Comparison of ENCODE assay signal across 17 mouse cellular contexts in the genomic region with DNA sequence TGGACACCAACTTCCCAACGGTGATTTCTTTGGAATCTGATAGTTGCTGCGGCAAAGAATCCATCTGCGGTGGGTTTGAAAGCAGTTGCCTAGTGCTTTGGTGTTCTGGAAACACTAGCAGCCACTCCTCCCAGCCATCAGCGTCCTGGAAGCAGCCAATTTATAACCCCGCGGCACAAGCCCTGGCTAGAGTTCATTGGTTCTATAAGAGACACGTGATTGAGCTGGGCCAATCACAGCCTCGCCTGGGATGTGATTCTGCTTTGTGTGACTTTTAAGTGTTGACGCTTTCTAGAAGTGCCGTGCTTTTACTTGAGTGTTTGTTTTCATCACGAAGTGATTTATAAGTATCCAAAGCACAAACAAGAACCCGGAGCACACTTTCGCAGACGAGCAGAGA.
A peak's percentile ranks its signal among the peaks of the same experiment; 100 is the strongest.
DNase-seq lines count a peak whose midpoint lies in the region; ATAC-seq and TF ChIP-seq lines count a peak whose summit lies in the region.
"Had no signal": no experiment of that assay in that cellular context is flagged by ENCODE, and none has a peak within 500 bp of the region (broad histone marks: within the 10 kb centered on the region; RNA-seq: fewer than 3 reads in every experiment).

No protein-coding gene starts in this region.

- no peaks in the 10 kb centered on the region for H3K27me3 ChIP-seq in heart, embryonic 12.5 days (replicated peaks)
- no peaks in the 10 kb centered on the region for H3K27me3 ChIP-seq in kidney, postnatal 0 days (ENCODE audit: insufficient read depth, low read length)
- no peaks in the 10 kb centered on the region for H3K27me3 ChIP-seq in limb, embryonic 13.5 days
- H3K27me3 ChIP-seq in embryonic facial prominence, embryonic 10.5 days (replicated peaks; ENCODE audit: low read depth, poor library complexity, severe bottlenecking) = no peaks in the 10 kb centered on the region
- H3K27me3 ChIP-seq: embryonic facial prominence, embryonic 15.5 days; forebrain, embryonic 12.5 days; hindbrain, embryonic 15.5 days had no signal

- DNase-seq in heart, adult 11 months = no peak
- peak; percentile 76 for DNase-seq in kidney, postnatal 0 days (ENCODE audit: low spot score)
- no peak for DNase-seq in kidney, adult 18-20 months
- peak; percentile 10 for DNase-seq in lung, postnatal 25 days (ENCODE audit: low spot score)
- no peak for DNase-seq in right cerebral cortex, postnatal 36 days (ENCODE audit: low spot score in 2 of 2)
- no peak for DNase-seq in embryonic facial prominence, embryonic 10.5 days (ENCODE audit: low spot score)
- DNase-seq: adrenal gland, postnatal 14 days; cerebellum, postnatal 10 days; heart, adult 18-20 months; right cerebral cortex, adult 18-20 months had no signal

- H3K4me1 ChIP-seq in heart, embryonic 12.5 days (replicated peaks) = no peaks in the 10 kb centered on the region; the same call in 1 of the 2 replicates
- no peaks in the 10 kb centered on the region for H3K4me1 ChIP-seq in kidney, postnatal 0 days (replicated peaks; ENCODE audit: insufficient read depth, low read length)
- no peaks in the 10 kb centered on the region for H3K4me1 ChIP-seq in limb, embryonic 13.5 days
- peaks cover 6% of the 10 kb centered on the region; the same call in 1 of the 2 replicates for H3K4me1 ChIP-seq in embryonic facial prominence, embryonic 10.5 days
- H3K4me1 ChIP-seq: embryonic facial prominence, embryonic 15.5 days; forebrain, embryonic 12.5 days; hindbrain, embryonic 15.5 days had no signal

- H3K9ac ChIP-seq in heart, embryonic 12.5 days = no peak overlapping the region
- no peak overlapping the region for H3K9ac ChIP-seq in kidney, postnatal 0 days (ENCODE audit: low read depth, low read length)
- no peak overlapping the region for H3K9ac ChIP-seq in limb, embryonic 13.5 days
- H3K9ac ChIP-seq: embryonic facial prominence, embryonic 15.5 days; forebrain, embryonic 12.5 days; hindbrain, embryonic 15.5 days; liver, embryonic 14.5 days had no signal

- no peak overlapping the region for H3K27ac ChIP-seq in heart, embryonic 12.5 days (ENCODE audit: poor library complexity, severe bottlenecking)
- no peak overlapping the region for H3K27ac ChIP-seq in kidney, postnatal 0 days
- no peak overlapping the region for H3K27ac ChIP-seq in limb, embryonic 13.5 days
- no peak overlapping the region for H3K27ac ChIP-seq in embryonic facial prominence, embryonic 10.5 days (replicated peaks)
- H3K27ac ChIP-seq: embryonic facial prominence, embryonic 15.5 days; forebrain, embryonic 12.5 days; hindbrain, embryonic 15.5 days; liver, embryonic 14.5 days had no signal

- TF ChIP-seq CTCF in kidney, postnatal 0 days (IDR thresholded peaks at IDR 0.05; ENCODE audit: low read depth) = no peak

- H3K9me3 ChIP-seq in heart, embryonic 12.5 days (replicated peaks) = no peaks in the 10 kb centered on the region
- H3K9me3 ChIP-seq in kidney, postnatal 0 days (replicated peaks; ENCODE audit: low read length) = no peaks in the 10 kb centered on the region
- H3K9me3 ChIP-seq in limb, embryonic 13.5 days = no peaks in the 10 kb centered on the region
- no peaks in the 10 kb centered on the region for H3K9me3 ChIP-seq in embryonic facial prominence, embryonic 10.5 days
- H3K9me3 ChIP-seq: embryonic facial prominence, embryonic 15.5 days; forebrain, embryonic 12.5 days; hindbrain, embryonic 15.5 days had no signal

- 67% methylated on average over 14 of the region's 14 CpGs for WGBS in heart, embryonic 12.5 days
- WGBS in kidney, postnatal 0 days = 54% methylated on average over 14 of the region's 14 CpGs
- WGBS in limb, embryonic 13.5 days = 56% methylated on average over 14 of the region's 14 CpGs
- WGBS in embryonic facial prominence, embryonic 10.5 days = 87% methylated on average over 14 of the region's 14 CpGs

- H3K36me3 ChIP-seq in heart, embryonic 12.5 days = no peaks in the 10 kb centered on the region
- no peaks in the 10 kb centered on the region for H3K36me3 ChIP-seq in kidney, postnatal 0 days (ENCODE audit: insufficient read depth, low read length)
- H3K36me3 ChIP-seq in limb, embryonic 13.5 days = no peaks in the 10 kb centered on the region
- no peaks in the 10 kb centered on the region for H3K36me3 ChIP-seq in embryonic facial prominence, embryonic 10.5 days (replicated peaks)
- H3K36me3 ChIP-seq: embryonic facial prominence, embryonic 15.5 days; forebrain, embryonic 12.5 days; hindbrain, embryonic 15.5 days had no signal

- no peak for ATAC-seq in heart, embryonic 12.5 days (ENCODE audit: insufficient number of reproducible peaks, low FRiP score)
- ATAC-seq in kidney, postnatal 0 days (replicated peaks; ENCODE audit: low FRiP score, low read depth) = 0 out of 2 replicates have a peak, but pooled peaks have one; percentile 63
- ATAC-seq in limb, embryonic 13.5 days (ENCODE audit: low FRiP score, low read depth) = no peak

- H3K4me2 ChIP-seq in heart, embryonic 12.5 days = peak overlapping the region; percentile 33
- no peak overlapping the region for H3K4me2 ChIP-seq in kidney, postnatal 0 days (ENCODE audit: low read length)
- H3K4me2 ChIP-seq in limb, embryonic 13.5 days (replicated peaks) = peak overlapping the region; percentile 19; the same call in 1 of the 2 replicates
- H3K4me2 ChIP-seq: embryonic facial prominence, embryonic 15.5 days; forebrain, embryonic 12.5 days; hindbrain, embryonic 15.5 days; midbrain, embryonic 11.5 days had no signal

- H3K4me3 ChIP-seq in heart, embryonic 12.5 days = no peak overlapping the region
- no peak overlapping the region for H3K4me3 ChIP-seq in kidney, postnatal 0 days (replicated peaks; ENCODE audit: low read depth, low read length)
- no peak overlapping the region for H3K4me3 ChIP-seq in limb, embryonic 13.5 days
- no peak overlapping the region for H3K4me3 ChIP-seq in embryonic facial prominence, embryonic 10.5 days
- H3K4me3 ChIP-seq: embryonic facial prominence, embryonic 15.5 days; forebrain, embryonic 12.5 days; hindbrain, embryonic 15.5 days had no signal

Comparison
In these comparisons a context has a peak if more than half of its experiments do, and no peak if none do; other contexts are left out.
1. DNase-seq: peak in kidney, postnatal 0 days (single experiment) and lung, postnatal 25 days (single experiment); none in heart, adult 11 months (single experiment), kidney, adult 18-20 months (single experiment), right cerebral cortex, postnatal 36 days (0 of 2) and embryonic facial prominence, embryonic 10.5 days (single experiment).